Mouse (Mus musculus) stomach, adult 2 months (tissue): ENCODE results near the gene Heca. TPM values are rescaled to one million over a fixed set of nuclear protein-coding genes. Genes with fewer than 3 reads are reported as not detected.

Source experiments
- polyA plus RNA-seq: library from polyadenylated mRNA; depleted of rRNA; stranded (reverse); fragments of >200 nt; gene quantifications from 2 replicates; pipeline ENCODE4 v1.2.3, GENCODE M21; 2012; rRNA removed

Gene Heca
- polyA plus RNA-seq: 2.0 and 3.4 TPM in 2 replicates

GRCm38 (mm10) chr10:17947960-17948730 is at the start of gene Heca:
Heca (minus strand) TSS chr10:17948067.

Other genes with a start within 250 kb of the Heca start
- gene Cited2, start 224.8 kb downstream of the Heca start, polyA plus RNA-seq: 25.5 and 31.5 TPM in 2 replicates
- gene Txlnb, start 151.8 kb downstream of the Heca start, polyA plus RNA-seq: 0.65 and 0.83 TPM in 2 replicates
- gene Abracl, start 75.2 kb upstream of the Heca start, polyA plus RNA-seq: 5.1 and 6.5 TPM in 2 replicates
- 15.3 and 19.1 TPM in 2 replicates for gene Reps1, start 107.8 kb upstream of the Heca start, polyA plus RNA-seq